Mouse (Mus musculus): Measurements from ENCODE around the gene Gm9045. TPM values are rescaled to one million over a fixed set of nuclear protein-coding genes. Genes with fewer than 3 reads are reported as not detected.
"Not testable (repeated sequence)": the region's sequence is repeated elsewhere in the genome, so short reads cannot be mapped to it uniquely, and the experiment has no call there.

Gm9045 gene
- polyA plus RNA-seq, 2 experiments = 0.01 to 0.05 TPM

DNA sequence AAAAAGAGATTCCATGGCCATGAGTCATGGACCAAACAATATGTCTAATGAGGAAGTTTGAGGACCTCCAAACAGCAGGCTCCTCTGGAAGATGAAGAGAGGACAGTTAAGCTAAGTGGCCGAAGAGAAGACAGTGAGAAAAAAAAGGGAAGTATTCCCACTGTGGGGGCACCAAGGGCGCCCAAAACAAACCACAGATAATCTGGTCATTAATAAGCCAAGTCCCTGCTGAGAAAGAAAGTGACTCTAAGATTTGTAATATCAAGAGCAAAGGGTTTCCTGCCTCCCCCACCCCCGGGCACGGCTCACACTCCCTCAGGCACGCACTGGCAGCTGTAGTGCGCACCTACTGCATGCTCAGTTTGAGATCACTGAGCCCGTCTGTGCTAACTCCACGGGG is 18.6 kb downstream of the Gm9045 start:
- Histone ChIP-seq H3K9me3 (ENCODE audit: control insufficient read depth, low read length) (no peaks in the 10 kb centered on the region), H3K36me3 (replicated peaks; ENCODE audit: control insufficient read depth, insufficient read depth, low read depth) (no peaks in the 10 kb centered on the region), H3K27ac (no peak overlapping the region), H3K4me3 (ENCODE audit: insufficient read depth in 1 of 2, low read depth in 2 of 2, low read length in 2 of 2) (no peak overlapping the region), H3K27me3 (ENCODE audit: control insufficient read depth, insufficient read depth, low read length) (no peaks in the 10 kb centered on the region), H3K4me1 (replicated peaks; ENCODE audit: control insufficient read depth in 2 of 2, insufficient read depth in 2 of 2, low read length in 1 of 2) (no peaks in the 10 kb centered on the region), H3K4me2 (ENCODE audit: low read depth) (no peak overlapping the region), H3K9ac (replicated peaks) (no peak overlapping the region)
- ATAC-seq (ENCODE audit: insufficient read depth) (no peak), DNase-seq (ENCODE audit: low read depth in 3 of 3, low spot score in 3 of 3) (no peak)
- 22% methylated on average over 8 of the region's 8 CpGs for WGBS (ENCODE audit: insufficient replicate concordance)
- TF ChIP-seq EP300 (IDR thresholded peaks at IDR 0.05; ENCODE audit: low read depth) = no peak
- no peak for TF ChIP-seq CTCF (IDR thresholded peaks at IDR 0.05; ENCODE audit: low read depth)

DNA sequence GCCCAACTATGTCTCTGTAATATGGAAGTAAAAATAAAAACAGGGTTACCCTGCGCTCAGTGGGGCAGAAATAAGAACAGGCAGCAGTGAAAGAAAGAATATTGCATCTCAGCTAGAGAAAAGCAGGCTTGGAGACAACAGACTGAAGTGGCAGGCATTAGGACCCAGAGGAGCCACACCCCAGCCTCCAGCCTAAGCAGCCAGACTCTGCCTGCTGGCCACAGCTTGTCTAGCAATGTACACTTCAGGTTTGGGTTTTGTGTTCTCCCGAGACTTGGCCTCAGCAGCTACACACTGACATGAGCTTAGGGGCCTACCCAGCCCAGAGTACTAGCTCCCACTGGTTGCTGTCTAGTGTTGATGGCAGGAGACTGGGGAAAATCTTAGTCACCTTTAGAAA is 35.5 kb downstream of the Gm9045 start:
- WGBS (ENCODE audit: insufficient replicate concordance) = 21% methylated on average over 2 of the region's 2 CpGs
- H3K36me3 ChIP-seq (replicated peaks; ENCODE audit: control insufficient read depth, insufficient read depth, low read depth); H3K27me3 ChIP-seq (ENCODE audit: control insufficient read depth, insufficient read depth, low read length); H3K4me3 ChIP-seq (ENCODE audit: insufficient read depth in 1 of 2, low read depth in 2 of 2, low read length in 2 of 2); H3K9me3 ChIP-seq (ENCODE audit: control insufficient read depth, low read length); ATAC-seq (ENCODE audit: insufficient read depth); H3K27ac ChIP-seq; H3K4me1 ChIP-seq (replicated peaks; ENCODE audit: control insufficient read depth in 2 of 2, insufficient read depth in 2 of 2, low read length in 1 of 2); H3K4me2 ChIP-seq (ENCODE audit: low read depth); DNase-seq (ENCODE audit: low read depth in 3 of 3, low spot score in 3 of 3); H3K9ac ChIP-seq (replicated peaks): not testable (repeated sequence)

DNA sequence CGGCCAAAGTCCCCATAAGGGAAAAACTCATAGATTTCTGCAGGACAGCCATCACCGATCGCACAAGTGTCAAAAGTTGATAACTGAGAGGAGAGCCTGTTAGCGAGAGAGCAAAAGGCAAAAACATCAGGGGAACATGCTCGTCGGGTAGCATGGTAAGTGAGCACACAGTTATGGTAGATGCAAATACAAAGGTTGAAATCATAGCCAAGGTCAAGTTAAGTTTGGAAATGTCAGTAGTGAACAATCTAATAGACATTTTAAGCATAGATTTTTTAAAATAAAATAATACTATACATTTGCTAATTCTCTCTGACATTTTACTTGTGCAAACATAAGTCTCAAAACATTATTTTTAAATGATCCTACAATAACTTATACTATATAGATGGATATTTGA is 42.7 kb downstream of the Gm9045 start, which contains the start of gene Iltifb:
TSS of gene Iltifb (minus strand) at position 101 of the 400 bp plus-strand sequence.
- Histone ChIP-seq H3K27ac (no peak within 1 kb of the TSS), H3K4me2 (ENCODE audit: low read depth) (no peak within 1 kb of the TSS), H3K4me1 (replicated peaks; ENCODE audit: control insufficient read depth in 2 of 2, insufficient read depth in 2 of 2, low read length in 1 of 2) (no peaks in the 10 kb centered on the region), H3K36me3 (replicated peaks; ENCODE audit: control insufficient read depth, insufficient read depth, low read depth) (no peaks in the 10 kb centered on the region), H3K9ac (replicated peaks) (no peak within 1 kb of the TSS), H3K4me3 (ENCODE audit: insufficient read depth in 1 of 2, low read depth in 2 of 2, low read length in 2 of 2) (no peak within 1 kb of the TSS), H3K9me3 (ENCODE audit: control insufficient read depth, low read length) (no peaks in the 10 kb centered on the region), H3K27me3 (ENCODE audit: control insufficient read depth, insufficient read depth, low read length) (no peaks in the 10 kb centered on the region)
- no peak for TF ChIP-seq EP300 (IDR thresholded peaks at IDR 0.05; ENCODE audit: low read depth)
- TF ChIP-seq CTCF (IDR thresholded peaks at IDR 0.05; ENCODE audit: low read depth) = no peak
- WGBS (ENCODE audit: insufficient replicate concordance) = 79% methylated on average over 6 of the region's 6 CpGs
- DNase-seq (ENCODE audit: low read depth in 3 of 3, low spot score in 3 of 3) = no peak
- ATAC-seq (ENCODE audit: insufficient read depth) = no peak

Other genes with a start within 250 kb of the Gm9045 start
- 5.6 and 6.8 TPM in 2 replicates for gene Mdm1, start 196.0 kb downstream of the Gm9045 start, polyA plus RNA-seq (2012; rRNA removed)
- 8.4 and 9.8 TPM in 2 replicates for gene Mdm1, start 196.0 kb downstream of the Gm9045 start, polyA plus RNA-seq (2014; fragmentation: Nextera tagmentation; extraction: Ambion mirVana)
- gene Il22, start 132.9 kb downstream of the Gm9045 start, polyA plus RNA-seq (2012; rRNA removed) = not detected in 2 replicates
- not detected in 2 replicates for gene Il22, start 132.9 kb downstream of the Gm9045 start, polyA plus RNA-seq (2014; fragmentation: Nextera tagmentation; extraction: Ambion mirVana)
- gene Gm32717, start 97.1 kb downstream of the Gm9045 start, polyA plus RNA-seq (2012; rRNA removed) = not detected in 2 replicates
- not detected in 2 replicates for gene Gm32717, start 97.1 kb downstream of the Gm9045 start, polyA plus RNA-seq (2014; fragmentation: Nextera tagmentation; extraction: Ambion mirVana)
- not detected in 2 replicates for gene Gm32802, start 79.1 kb downstream of the Gm9045 start, polyA plus RNA-seq (2012; rRNA removed)
- gene Gm32802, start 79.1 kb downstream of the Gm9045 start, polyA plus RNA-seq (2014; fragmentation: Nextera tagmentation; extraction: Ambion mirVana) = not detected in 2 replicates
- gene Iltifb, start 42.8 kb downstream of the Gm9045 start, polyA plus RNA-seq (2012; rRNA removed) = not detected in 2 replicates
- gene Iltifb, start 42.8 kb downstream of the Gm9045 start, polyA plus RNA-seq (2014; fragmentation: Nextera tagmentation; extraction: Ambion mirVana) = not detected in 2 replicates
- not detected in 2 replicates for gene Gm9040, start 10.9 kb downstream of the Gm9045 start, polyA plus RNA-seq (2012; rRNA removed)
- not detected in 2 replicates for gene Gm9040, start 10.9 kb downstream of the Gm9045 start, polyA plus RNA-seq (2014; fragmentation: Nextera tagmentation; extraction: Ambion mirVana)
- gene Gm9044, start 5.4 kb downstream of the Gm9045 start, polyA plus RNA-seq (2012; rRNA removed) = not detected in 2 replicates
- not detected in 2 replicates for gene Gm9044, start 5.4 kb downstream of the Gm9045 start, polyA plus RNA-seq (2014; fragmentation: Nextera tagmentation; extraction: Ambion mirVana)
- not detected in 2 replicates for gene Gm9046, start 5.4 kb upstream of the Gm9045 start, polyA plus RNA-seq (2012; rRNA removed)
- not detected in 2 replicates for gene Gm9046, start 5.4 kb upstream of the Gm9045 start, polyA plus RNA-seq (2014; fragmentation: Nextera tagmentation; extraction: Ambion mirVana)
- gene Gm9048, start 10.8 kb upstream of the Gm9045 start, polyA plus RNA-seq (2012; rRNA removed) = not detected in 2 replicates
- gene Gm9048, start 10.8 kb upstream of the Gm9045 start, polyA plus RNA-seq (2014; fragmentation: Nextera tagmentation; extraction: Ambion mirVana) = 0.18 TPM in 1 of 2 replicates, not detected in the other
- 0.01 TPM in 1 of 2 replicates, not detected in the other for gene Gm9049, start 16.3 kb upstream of the Gm9045 start, polyA plus RNA-seq (2012; rRNA removed)
- 0.05 TPM in 1 of 2 replicates, not detected in the other for gene Gm9049, start 16.3 kb upstream of the Gm9045 start, polyA plus RNA-seq (2014; fragmentation: Nextera tagmentation; extraction: Ambion mirVana)
- gene Ifng, start 103.2 kb upstream of the Gm9045 start, polyA plus RNA-seq (2012; rRNA removed) = not detected in 2 replicates
- gene Ifng, start 103.2 kb upstream of the Gm9045 start, polyA plus RNA-seq (2014; fragmentation: Nextera tagmentation; extraction: Ambion mirVana) = not detected in 2 replicates

Data from liver, embryonic 14.5 days (tissue).